Mouse (Mus musculus) heart, embryonic 11.5 days (tissue): Measurements from ENCODE around the gene Dnajb5. TPM values are rescaled to one million over a fixed set of nuclear protein-coding genes. Genes with fewer than 3 reads are reported as not detected.
A peak's percentile ranks its signal among the peaks of the same experiment; 100 is the strongest.
"Not testable (repeated sequence)": the region's sequence is repeated elsewhere in the genome, so short reads cannot be mapped to it uniquely, and the experiment has no call there.

Experiments
- ATAC-seq: fragments of 200-750 bp; cut with Nextera tagmentation; replicated peaks from 2 replicates; pipeline ENCODE4 v1.8.0; 2017; ENCODE audit warnings: moderate library complexity; ENCODE audit not compliant: insufficient number of reproducible peaks, low FRiP score, low TSS enrichment
- H3K27ac ChIP-seq: fragments of 300-500 bp; sonication (generic); 2 replicates; pipeline ENCODE4 v1.5.1; 2014; ENCODE audit warnings: mild to moderate bottlenecking, low read depth, low read length
- H3K27me3 ChIP-seq: fragments of 300-500 bp; sonication (generic); 2 replicates; pipeline ENCODE4 v1.6.1; 2014; ENCODE audit warnings: mild to moderate bottlenecking, low read length, mixed read lengths; ENCODE audit not compliant: control insufficient read depth, insufficient read depth
- H3K36me3 ChIP-seq: fragments of 300-500 bp; sonication (generic); 2 replicates; pipeline ENCODE4 v1.6.1; 2014; ENCODE audit warnings: mild to moderate bottlenecking, low read length, moderate library complexity, mixed read lengths; ENCODE audit not compliant: control insufficient read depth, insufficient read depth
- H3K4me1 ChIP-seq: fragments of 300-500 bp; sonication (generic); 2 replicates; pipeline ENCODE4 v1.6.1; 2014; ENCODE audit warnings: low read length; ENCODE audit not compliant: control insufficient read depth, insufficient read depth
- H3K4me2 ChIP-seq: fragments of 300-500 bp; sonication (generic); 2 replicates; pipeline ENCODE4 v1.6.1; 2014; ENCODE audit warnings: mild to moderate bottlenecking, moderate library complexity
- H3K4me3 ChIP-seq: fragments of 300-500 bp; sonication (generic); 2 replicates; pipeline ENCODE4 v1.5.1; 2014; ENCODE audit warnings: low read depth, low read length
- H3K9ac ChIP-seq: fragments of 300-500 bp; sonication (generic); 2 replicates; pipeline ENCODE4 v1.6.1; 2014; ENCODE audit warnings: mild to moderate bottlenecking, low read depth, low read length, moderate library complexity
- H3K9me3 ChIP-seq: fragments of 300-500 bp; sonication (generic); replicated peaks from 2 replicates; pipeline ENCODE4 v1.6.1; 2016; ENCODE audit warnings: low read length; ENCODE audit not compliant: control insufficient read depth
- WGBS: fragments of 180-500 bp; shearing (Covaris S2); extraction: QIAGEN DNeasy Blood & Tissue Kit; methylation state at CpG from one replicate; pipeline ENCODE4 v1.1.7; 2014; ENCODE audit not compliant: insufficient replicate concordance; 5-methylcytosine and 5-hydroxymethylcytosine counted together
- polyA plus RNA-seq: library from polyadenylated mRNA; unstranded; fragments of >200 nt; fragmentation: Nextera tagmentation; extraction: Ambion mirVana; gene quantifications from 2 replicates; pipeline ENCODE4 v1.2.1, GENCODE M21; 2014

The Dnajb5 gene
- polyA plus RNA-seq, 1 experiment from 2014 or later, result 11.8 TPM

DNA sequence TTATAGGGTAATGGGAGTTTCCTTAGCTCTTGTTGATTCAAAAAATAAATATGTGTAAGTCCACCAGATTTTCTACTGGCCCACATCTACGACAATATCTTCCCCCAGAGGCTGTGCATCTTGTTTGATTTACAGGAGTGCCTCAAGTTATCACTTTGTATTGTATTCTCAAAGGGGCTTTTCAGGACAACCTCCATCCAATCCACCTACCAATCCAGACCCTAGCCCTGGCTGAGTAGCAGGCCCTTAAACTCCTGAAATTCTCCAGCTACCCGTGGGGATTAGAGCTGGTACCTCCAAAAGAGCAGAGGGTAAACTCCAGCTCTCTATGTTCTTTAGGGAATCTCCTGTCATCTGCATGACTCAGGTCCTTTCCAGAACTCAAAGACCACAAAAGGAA is 48.4 kb downstream of the Dnajb5 start:
- no peaks in the 10 kb centered on the region for H3K9me3 ChIP-seq
- peak overlapping the region; percentile 67 for H3K27ac ChIP-seq
- H3K4me1 ChIP-seq, result peaks cover 12% of the 10 kb centered on the region; the same call in 1 of the 2 replicates
- peaks cover 14% of the 10 kb centered on the region for H3K36me3 ChIP-seq
- ATAC-seq, result no peak
- H3K27me3 ChIP-seq, result no peaks in the 10 kb centered on the region
- peak overlapping the region; percentile 95 for H3K4me3 ChIP-seq
- peak overlapping the region; percentile 91 for H3K4me2 ChIP-seq
- H3K9ac ChIP-seq, result peak overlapping the region; percentile 29; the same call in 1 of the 2 replicates
- WGBS, result 46% methylated on average over 2 of the region's 2 CpGs

DNA sequence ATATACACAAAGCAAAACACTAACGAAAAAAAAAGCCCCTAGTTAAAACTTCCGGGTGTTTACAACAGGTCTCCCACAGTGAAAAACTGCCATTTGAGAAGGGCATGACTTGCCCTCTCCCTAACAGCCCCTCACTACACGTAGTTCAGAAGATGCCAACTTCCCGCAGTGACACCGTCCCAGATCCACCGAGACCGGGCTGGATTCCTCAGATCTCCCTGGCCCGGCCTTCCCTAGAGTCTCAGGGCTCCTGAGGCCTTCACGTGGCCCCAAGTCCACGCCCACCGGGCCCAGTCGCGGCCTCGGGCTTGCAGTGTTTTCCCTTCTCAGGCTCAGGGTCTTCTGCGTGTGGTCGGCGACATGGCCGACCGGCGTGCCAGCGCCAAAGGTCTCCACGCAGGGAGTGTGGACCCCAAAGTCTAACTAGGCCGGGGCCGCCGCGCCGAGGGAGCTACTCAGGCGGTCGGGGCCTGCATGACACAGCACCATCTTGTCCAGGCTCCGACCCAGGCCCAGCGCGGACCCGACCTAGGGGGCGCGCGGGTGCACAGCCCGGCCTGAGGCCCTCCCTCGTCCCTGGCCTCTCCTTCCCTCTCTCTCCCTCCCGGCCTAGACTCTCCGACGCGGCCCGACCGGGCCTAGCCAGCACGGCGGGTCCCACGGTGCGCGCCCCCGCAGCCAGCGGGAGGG is 50.0 kb downstream of the Dnajb5 start:
- peaks cover 5% of the 10 kb centered on the region; the same call in 1 of the 2 replicates for H3K36me3 ChIP-seq
- peak overlapping the region; percentile 97 for H3K9ac ChIP-seq
- peak; percentile 78 for ATAC-seq
- peaks cover 12% of the 10 kb centered on the region; the same call in 1 of the 2 replicates for H3K4me1 ChIP-seq
- H3K4me2 ChIP-seq, result peak overlapping the region; percentile 91
- H3K27ac ChIP-seq, result peak overlapping the region; percentile 100
- no peaks in the 10 kb centered on the region for H3K27me3 ChIP-seq
- no peaks in the 10 kb centered on the region for H3K9me3 ChIP-seq
- H3K4me3 ChIP-seq, result peak overlapping the region; percentile 95
- WGBS, result 0% methylated on average over 51 of the region's 51 CpGs

DNA sequence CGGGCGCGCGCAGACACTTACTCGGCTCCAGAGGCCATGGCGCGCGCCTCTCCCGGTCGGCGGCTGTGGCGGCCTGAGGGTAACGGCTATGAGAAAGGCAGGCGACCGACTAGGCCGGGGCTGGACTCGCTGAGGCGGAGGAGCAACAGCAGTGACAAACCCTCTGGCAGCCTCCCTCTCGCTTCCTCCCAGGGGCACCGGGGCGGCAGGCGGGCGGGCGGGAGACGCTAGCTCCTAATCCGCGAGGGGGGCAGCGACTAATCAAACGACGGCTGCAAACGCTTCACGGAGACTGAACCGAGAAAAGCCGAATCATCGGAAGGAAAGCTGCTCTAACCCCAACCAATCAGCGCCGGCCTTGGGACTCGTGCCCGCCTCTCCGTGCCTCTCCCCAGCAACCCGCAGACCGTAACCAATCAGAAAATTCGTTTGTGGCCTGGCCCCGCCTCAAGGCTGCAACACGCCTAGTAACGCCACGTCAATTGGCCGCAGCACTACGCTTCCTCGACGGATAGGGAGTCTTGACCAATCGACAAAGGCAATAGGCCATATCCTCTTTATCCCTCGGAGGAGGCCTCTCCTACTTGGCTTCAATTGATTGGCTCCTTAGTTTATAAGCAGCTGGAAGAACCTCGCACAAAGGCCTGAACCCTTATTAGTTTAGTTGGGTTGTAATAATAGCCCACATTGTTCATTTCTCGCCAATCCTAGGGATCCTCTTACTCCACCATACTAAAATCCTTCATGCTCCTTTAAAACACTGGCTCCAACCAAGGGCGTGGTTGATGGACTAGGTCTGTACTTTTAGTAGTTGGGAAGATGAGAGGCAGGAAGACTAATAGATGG is 50.8 kb downstream of the Dnajb5 start, which contains the start of gene Vcp:
TSS of gene Vcp (minus strand) at position 367 of the 846 bp plus-strand sequence.
- peak within 1 kb of the TSS; percentile 95 for H3K4me3 ChIP-seq
- H3K27ac ChIP-seq, result peak within 1 kb of the TSS; percentile 100
- WGBS, result under 1% methylated on average over 46 of the region's 56 CpGs
- H3K9ac ChIP-seq, result peak within 1 kb of the TSS; percentile 97
- not testable (repeated sequence) for H3K9me3 ChIP-seq, H3K36me3 ChIP-seq, H3K27me3 ChIP-seq
- H3K4me2 ChIP-seq, result peak within 1 kb of the TSS; percentile 91
- peaks cover 12% of the 10 kb centered on the region; the same call in 1 of the 2 replicates for H3K4me1 ChIP-seq
- peak; percentile 97 for ATAC-seq

GRCm38 (mm10) chr4:43001272-43001671 is 51.7 kb downstream of the Dnajb5 start:
- Histone ChIP-seq H3K9ac (no peak overlapping the region), H3K27me3 (no peaks in the 10 kb centered on the region), H3K4me1 (peaks cover 12% of the 10 kb centered on the region; the same call in 1 of the 2 replicates), H3K27ac (no peak overlapping the region), H3K9me3 (no peaks in the 10 kb centered on the region), H3K4me3 (no peak overlapping the region), H3K4me2 (no peak overlapping the region), H3K36me3 (no peaks in the 10 kb centered on the region; the same call in 1 of the 2 replicates)
- WGBS, result 90% methylated on average over 2 of the region's 2 CpGs
- no peak for ATAC-seq

DNA sequence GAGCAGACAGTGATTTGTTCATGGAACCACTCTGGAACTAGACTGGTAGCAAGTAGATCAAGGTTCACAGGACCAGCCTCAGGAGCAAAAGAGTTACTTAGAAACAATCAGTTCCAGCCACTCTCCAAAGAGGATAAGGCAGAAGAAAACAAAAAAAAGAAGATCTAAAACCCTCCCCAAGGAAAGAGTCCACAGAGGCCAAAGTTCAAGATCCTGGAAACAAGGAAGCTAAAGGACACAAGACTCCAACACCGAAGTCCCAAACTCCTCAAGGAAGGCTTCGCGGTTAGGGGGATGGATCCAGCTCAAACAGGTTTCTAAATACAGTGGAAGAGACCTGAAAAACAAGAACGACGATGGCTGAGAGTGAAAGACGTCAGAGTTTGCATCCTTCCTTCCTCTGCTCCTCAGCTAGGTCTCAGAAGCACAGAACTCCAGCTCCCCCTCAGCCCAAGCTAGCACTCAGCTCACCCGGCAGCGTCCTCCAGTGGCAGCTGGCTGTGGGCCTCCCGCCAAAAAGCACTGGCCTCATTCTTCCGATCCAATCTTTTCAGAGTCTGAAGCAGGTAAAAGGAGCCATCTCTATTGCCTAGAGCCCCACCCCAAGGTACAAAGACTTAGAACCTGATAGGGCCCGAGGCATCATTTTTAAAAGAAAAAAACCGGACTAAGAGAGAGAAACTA is 53.3 kb downstream of the Dnajb5 start:
- H3K36me3 ChIP-seq, result no peaks in the 10 kb centered on the region
- no peaks in the 10 kb centered on the region for H3K9me3 ChIP-seq
- H3K4me2 ChIP-seq, result no peak overlapping the region
- H3K9ac ChIP-seq, result no peak overlapping the region
- H3K27ac ChIP-seq, result no peak overlapping the region
- WGBS, result 79% methylated on average over 12 of the region's 12 CpGs
- no peak for ATAC-seq
- H3K27me3 ChIP-seq, result no peaks in the 10 kb centered on the region
- peaks cover 6% of the 10 kb centered on the region; the same call in 1 of the 2 replicates for H3K4me1 ChIP-seq
- H3K4me3 ChIP-seq, result no peak overlapping the region

DNA sequence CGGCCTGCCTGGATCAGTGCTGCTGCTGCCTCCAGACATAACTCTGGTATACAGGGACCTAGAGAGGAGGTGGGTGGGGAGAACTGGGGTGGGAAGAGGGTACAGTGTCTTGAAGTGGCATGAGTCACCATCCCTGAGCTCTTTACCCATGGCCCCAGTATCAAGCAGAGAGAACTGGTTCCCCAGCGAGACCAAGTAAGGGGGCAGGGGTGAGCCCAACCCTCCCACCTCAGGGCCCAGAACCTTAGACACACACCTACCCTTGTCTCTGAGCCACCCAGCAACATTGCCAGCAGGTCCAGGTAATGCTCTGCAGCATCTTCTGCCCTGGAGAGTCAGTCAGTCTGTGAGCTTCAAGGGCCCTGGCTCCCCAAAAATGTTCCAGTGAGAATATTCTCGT is 55.3 kb downstream of the Dnajb5 start:
- H3K27me3 ChIP-seq, result no peaks in the 10 kb centered on the region
- 94% methylated on average over 3 of the region's 3 CpGs for WGBS
- H3K36me3 ChIP-seq, result no peaks in the 10 kb centered on the region
- H3K9ac ChIP-seq, result no peak overlapping the region
- no peaks in the 10 kb centered on the region for H3K9me3 ChIP-seq
- H3K27ac ChIP-seq, result no peak overlapping the region
- H3K4me2 ChIP-seq, result no peak overlapping the region
- no peak overlapping the region for H3K4me3 ChIP-seq
- H3K4me1 ChIP-seq, result peaks cover 7% of the 10 kb centered on the region; the same call in 1 of the 2 replicates
- no peak for ATAC-seq

DNA sequence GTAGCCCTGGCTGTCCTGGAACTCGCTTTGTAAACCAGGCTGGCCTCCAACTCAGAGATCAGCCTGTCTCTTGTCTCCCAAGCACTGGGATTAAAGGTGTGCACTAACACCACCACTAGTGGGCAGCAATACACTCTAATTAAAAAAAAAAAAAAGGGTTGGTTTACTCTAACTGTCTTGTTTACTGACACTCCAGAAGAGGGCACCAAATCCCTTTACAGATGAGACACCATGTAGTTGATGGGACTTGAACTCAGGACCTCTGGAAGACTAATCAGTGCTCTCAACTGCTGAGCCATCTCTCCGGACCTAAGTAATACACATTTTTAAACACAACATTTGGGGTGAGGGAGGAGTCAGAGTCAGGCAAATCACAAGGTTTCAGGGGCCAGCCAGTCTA is 56.2 kb downstream of the Dnajb5 start:
- Histone ChIP-seq H3K9ac (no peak overlapping the region), H3K27me3 (no peaks in the 10 kb centered on the region), H3K4me2 (no peak overlapping the region), H3K9me3 (no peaks in the 10 kb centered on the region), H3K36me3 (no peaks in the 10 kb centered on the region), H3K4me1 (peaks cover 7% of the 10 kb centered on the region; the same call in 1 of the 2 replicates), H3K27ac (no peak overlapping the region), H3K4me3 (no peak overlapping the region)
- ATAC-seq, result no peak
- 53% methylated on average over 2 of the region's 2 CpGs for WGBS
